In genomic region chr12:108317826-108318430, GRCm38 (mm10) we compare ENCODE assay signal across 11 mouse cellular contexts. TPM values are rescaled to one million over a fixed set of nuclear protein-coding genes. Genes with fewer than 3 reads are reported as not detected.
DNase-seq lines count a peak whose midpoint lies in the region; ATAC-seq and TF ChIP-seq lines count a peak whose summit lies in the region.
"Had no signal": no experiment of that assay in that cellular context is flagged by ENCODE, and none has a peak within 500 bp of the region (broad histone marks: within the 10 kb centered on the region; RNA-seq: fewer than 3 reads in every experiment).

No protein-coding gene starts in this region.

- no peaks in the 10 kb centered on the region for H3K36me3 ChIP-seq in heart, embryonic 12.5 days
- no peaks in the 10 kb centered on the region for H3K36me3 ChIP-seq in ES-Bruce4 (ENCODE audit: control insufficient read depth, insufficient read depth, low read length, poor library complexity, severe bottlenecking)
- no peaks in the 10 kb centered on the region for H3K36me3 ChIP-seq in embryonic facial prominence, embryonic 15.5 days
- no peaks in the 10 kb centered on the region for H3K36me3 ChIP-seq in limb, embryonic 14.5 days (ENCODE audit: control insufficient read depth, insufficient read depth, low read length)

- H3K4me2 ChIP-seq in heart, embryonic 12.5 days, result peak overlapping the region; percentile 53
- peak overlapping the region; percentile 35 for H3K4me2 ChIP-seq in embryonic facial prominence, embryonic 15.5 days (replicated peaks)
- H3K4me2 ChIP-seq in limb, embryonic 14.5 days (replicated peaks; ENCODE audit: low read depth, low read length, severe bottlenecking), result peak overlapping the region; percentile 33; the same call in 1 of the 2 replicates

- no peak overlapping the region for H3K27ac ChIP-seq in heart, embryonic 12.5 days (ENCODE audit: poor library complexity, severe bottlenecking)
- H3K27ac ChIP-seq in ES-Bruce4 (ENCODE audit: insufficient read depth, low read length), result no peak overlapping the region
- H3K27ac ChIP-seq in embryonic facial prominence, embryonic 15.5 days (replicated peaks), result no peak overlapping the region
- H3K27ac ChIP-seq in limb, embryonic 14.5 days (replicated peaks; ENCODE audit: low read depth, low read length), result no peak overlapping the region

- no peak for ATAC-seq in heart, embryonic 12.5 days (ENCODE audit: insufficient number of reproducible peaks, low FRiP score)
- ATAC-seq in embryonic facial prominence, embryonic 15.5 days (ENCODE audit: insufficient number of reproducible peaks, low FRiP score, low TSS enrichment, low read depth), result no peak
- ATAC-seq in limb, embryonic 14.5 days (ENCODE audit: low FRiP score, low read depth), result no peak

- H3K9ac ChIP-seq in heart, embryonic 12.5 days, result 0 out of 2 replicates have a peak overlapping the region, but pooled peaks have one; percentile 1
- no peak overlapping the region for H3K9ac ChIP-seq in ES-Bruce4 (ENCODE audit: low read depth, poor library complexity, severe bottlenecking)
- H3K9ac ChIP-seq in embryonic facial prominence, embryonic 15.5 days, result no peak overlapping the region
- H3K9ac ChIP-seq in limb, embryonic 14.5 days (ENCODE audit: low read depth, low read length, severe bottlenecking), result 0 out of 2 replicates have a peak overlapping the region, but pooled peaks have one; percentile 31

- peaks cover 31% of the 10 kb centered on the region for H3K4me1 ChIP-seq in heart, embryonic 12.5 days (replicated peaks)
- peaks cover 6% of the 10 kb centered on the region for H3K4me1 ChIP-seq in ES-Bruce4 (ENCODE audit: control insufficient read depth, insufficient read depth, low read length)
- peaks cover 14% of the 10 kb centered on the region for H3K4me1 ChIP-seq in embryonic facial prominence, embryonic 15.5 days
- peaks cover 8% of the 10 kb centered on the region for H3K4me1 ChIP-seq in limb, embryonic 14.5 days (ENCODE audit: control insufficient read depth, insufficient read depth, low read length)

- peak overlapping the region; percentile 27; the same call in 1 of the 2 replicates for H3K4me3 ChIP-seq in heart, embryonic 12.5 days
- peak overlapping the region; percentile 40 for H3K4me3 ChIP-seq in ES-Bruce4 (ENCODE audit: low read depth, low read length)
- peak overlapping the region; percentile 23 for H3K4me3 ChIP-seq in embryonic facial prominence, embryonic 15.5 days (replicated peaks)
- peak overlapping the region; percentile 17; the same call in 1 of the 2 replicates for H3K4me3 ChIP-seq in limb, embryonic 14.5 days (replicated peaks; ENCODE audit: low read length)
- H3K4me3 ChIP-seq: erythroblast, embryonic 14.5 days had no signal

- no peak for DNase-seq in heart, postnatal 4 days
- no peak for DNase-seq in limb, embryonic 14.5 days (ENCODE audit: low spot score)
- no peak for DNase-seq in c-Kit-positive CD71-positive TER-119-positive erythroid progenitor cells, embryonic 14.5 days (ENCODE audit: low spot score)
- DNase-seq in urinary bladder, postnatal 4 days (ENCODE audit: low spot score in 2 of 2), result no peak
- no peak for DNase-seq in adrenal gland, postnatal 10 days
- DNase-seq: thymus, postnatal 14 days had no signal

- no peak for TF ChIP-seq EP300 in ES-Bruce4 (IDR thresholded peaks at IDR 0.05; ENCODE audit: insufficient read depth, low read depth, low read length)

- 14% methylated on average over 18 of the region's 18 CpGs for WGBS in heart, embryonic 12.5 days
- WGBS in embryonic facial prominence, embryonic 15.5 days, result 12% methylated on average over 18 of the region's 18 CpGs
- WGBS in limb, embryonic 14.5 days, result 17% methylated on average over 18 of the region's 18 CpGs

- H3K9me3 ChIP-seq in heart, embryonic 12.5 days (replicated peaks), result no peaks in the 10 kb centered on the region
- H3K9me3 ChIP-seq in ES-Bruce4 (replicated peaks; ENCODE audit: control insufficient read depth, insufficient read depth, low read length, poor library complexity, severe bottlenecking), result no peaks in the 10 kb centered on the region
- no peaks in the 10 kb centered on the region for H3K9me3 ChIP-seq in embryonic facial prominence, embryonic 15.5 days (replicated peaks)
- no peaks in the 10 kb centered on the region for H3K9me3 ChIP-seq in limb, embryonic 14.5 days (ENCODE audit: control insufficient read depth, low read length)

- no peak for TF ChIP-seq CTCF in ES-Bruce4 (IDR thresholded peaks at IDR 0.05; ENCODE audit: low read depth, low read length)

- H3K27me3 ChIP-seq in heart, embryonic 12.5 days (replicated peaks), result peaks cover 67% of the 10 kb centered on the region
- no peaks in the 10 kb centered on the region; the same call in 1 of the 2 replicates for H3K27me3 ChIP-seq in ES-Bruce4 (ENCODE audit: control insufficient read depth, insufficient read depth, low read length, poor library complexity, severe bottlenecking)
- H3K27me3 ChIP-seq in embryonic facial prominence, embryonic 15.5 days, result peaks cover 70% of the 10 kb centered on the region
- peaks cover 41% of the 10 kb centered on the region for H3K27me3 ChIP-seq in limb, embryonic 14.5 days (ENCODE audit: control insufficient read depth, insufficient read depth, low read length)

- TF ChIP-seq POLR2A in ES-Bruce4 (IDR thresholded peaks at IDR 0.05; ENCODE audit: insufficient read depth, low read length), result no peak
- no peak for TF ChIP-seq POLR2A in limb, embryonic 14.5 days (IDR thresholded peaks at IDR 0.05; ENCODE audit: borderline replicate concordance, extremely low read depth, insufficient read depth, insufficient read length)

RNA-seq across cellular contexts. Expression of gene Hhipl1, which starts 11.9 kb away (rescaled TPM):
- 0.82 and 1.2 TPM in 2 replicates for polyA plus RNA-seq in heart, embryonic 12.5 days (2016; fragmentation: Nextera tagmentation; extraction: Ambion mirVana)
- 1 to 10 TPM; 2.5 to 2.8 TPM for total RNA-seq in heart, postnatal 4 days (2021)
- polyA plus RNA-seq in ES-Bruce4 (2011; ENCODE audit: insufficient read depth, insufficient read length, low read depth, missing spikeins), result 0.82 and 1.1 TPM in 2 replicates
- polyA plus RNA-seq in embryonic facial prominence, embryonic 15.5 days (2015; fragmentation: Nextera tagmentation; extraction: Ambion mirVana), result 0.62 and 0.67 TPM in 2 replicates
- 2.7 and 3.0 TPM in 2 replicates for polyA plus RNA-seq in limb, embryonic 14.5 days (2012; rRNA removed)
- 0.58 and 1.5 TPM in 2 replicates for polyA plus RNA-seq in limb, embryonic 14.5 days (2014; fragmentation: Nextera tagmentation; extraction: Ambion mirVana)
- 1 to 10 TPM in 1 of 2 experiments, under 1 TPM in 1; 0.96 to 1.1 TPM for total RNA-seq in adrenal gland, postnatal 10 days (2021)
- total RNA-seq: hematopoietic stem cell, adult 5-6 weeks had no signal
- polyA plus RNA-seq: erythroblast, embryonic 14.5 days had no signal

RNA-seq across cellular contexts. Expression of gene Cyp46a1, which starts 16.3 kb away (rescaled TPM):
- polyA plus RNA-seq in heart, embryonic 12.5 days (2016; fragmentation: Nextera tagmentation; extraction: Ambion mirVana), result 7.9 and 8.0 TPM in 2 replicates
- total RNA-seq in heart, postnatal 4 days (2021), result 1 to 10 TPM; 2.5 to 3.3 TPM
- 1.0 and 1.6 TPM in 2 replicates for polyA plus RNA-seq in ES-Bruce4 (2011; ENCODE audit: insufficient read depth, insufficient read length, low read depth, missing spikeins)
- polyA plus RNA-seq in embryonic facial prominence, embryonic 15.5 days (2015; fragmentation: Nextera tagmentation; extraction: Ambion mirVana), result 9.5 and 10.4 TPM in 2 replicates
- 24.8 and 30.8 TPM in 2 replicates for polyA plus RNA-seq in limb, embryonic 14.5 days (2012; rRNA removed)
- polyA plus RNA-seq in limb, embryonic 14.5 days (2014; fragmentation: Nextera tagmentation; extraction: Ambion mirVana), result 6.4 and 6.6 TPM in 2 replicates
- 1 to 10 TPM; 1.6 to 2.2 TPM for total RNA-seq in adrenal gland, postnatal 10 days (2021)
- polyA plus RNA-seq: erythroblast, embryonic 14.5 days had no signal

RNA-seq across cellular contexts. Expression of gene Ccdc85c, which starts 42.7 kb away (rescaled TPM):
- 5.9 and 6.0 TPM in 2 replicates for polyA plus RNA-seq in heart, embryonic 12.5 days (2016; fragmentation: Nextera tagmentation; extraction: Ambion mirVana)
- 10 to 100 TPM; 35.2 to 37.2 TPM for total RNA-seq in heart, postnatal 4 days (2021)
- polyA plus RNA-seq in ES-Bruce4 (2011; ENCODE audit: insufficient read depth, insufficient read length, low read depth, missing spikeins), result 21.0 and 22.0 TPM in 2 replicates
- polyA plus RNA-seq in embryonic facial prominence, embryonic 15.5 days (2015; fragmentation: Nextera tagmentation; extraction: Ambion mirVana), result 4.6 and 5.1 TPM in 2 replicates
- 9.9 and 13.1 TPM in 2 replicates for polyA plus RNA-seq in limb, embryonic 14.5 days (2012; rRNA removed)
- polyA plus RNA-seq in limb, embryonic 14.5 days (2014; fragmentation: Nextera tagmentation; extraction: Ambion mirVana), result 6.1 and 6.4 TPM in 2 replicates
- total RNA-seq in adrenal gland, postnatal 10 days (2021), result 10 to 100 TPM; 19.8 to 22.1 TPM

RNA-seq across cellular contexts. Expression of gene Eml1, which starts 52.8 kb away (rescaled TPM):
- polyA plus RNA-seq in heart, embryonic 12.5 days (2016; fragmentation: Nextera tagmentation; extraction: Ambion mirVana), result 49.5 and 54.6 TPM in 2 replicates
- 10 to 100 TPM; 78.1 to 80.5 TPM for total RNA-seq in heart, postnatal 4 days (2021)
- polyA plus RNA-seq in ES-Bruce4 (2011; ENCODE audit: insufficient read depth, insufficient read length, low read depth, missing spikeins), result 9.4 and 9.5 TPM in 2 replicates
- 58.2 and 64.7 TPM in 2 replicates for polyA plus RNA-seq in embryonic facial prominence, embryonic 15.5 days (2015; fragmentation: Nextera tagmentation; extraction: Ambion mirVana)
- 36.3 and 38.4 TPM in 2 replicates for polyA plus RNA-seq in limb, embryonic 14.5 days (2012; rRNA removed)
- polyA plus RNA-seq in limb, embryonic 14.5 days (2014; fragmentation: Nextera tagmentation; extraction: Ambion mirVana), result 44.4 and 48.2 TPM in 2 replicates
- total RNA-seq in adrenal gland, postnatal 10 days (2021), result 10 to 100 TPM; 32.8 to 36.7 TPM
- total RNA-seq: hematopoietic stem cell, adult 5-6 weeks had no signal

Comparison
In these comparisons a context has a peak if more than half of its experiments do, and no peak if none do; other contexts are left out.
1. H3K9ac ChIP-seq: peak in heart, embryonic 12.5 days (single experiment) and limb, embryonic 14.5 days (single experiment); none in ES-Bruce4 (single experiment) and embryonic facial prominence, embryonic 15.5 days (single experiment).
2. Peak in every context shown above with its lines, with median percentiles within 50 percentile points of each other: H3K4me2 ChIP-seq and H3K4me3 ChIP-seq.